Mouse (Mus musculus): ENCODE measurements at regions not wholly inside any gene's neighbourhood (a gene's known extent, or its start where the extent isn't known, plus 50 kb on each side); places are given as distances from the start of the nearest gene placed in this dataset.

GRCm38 (mm10) chr8:87112355-87112754, 227.3 kb upstream of the N4bp1 start:
- no peak for DNase-seq

DNA sequence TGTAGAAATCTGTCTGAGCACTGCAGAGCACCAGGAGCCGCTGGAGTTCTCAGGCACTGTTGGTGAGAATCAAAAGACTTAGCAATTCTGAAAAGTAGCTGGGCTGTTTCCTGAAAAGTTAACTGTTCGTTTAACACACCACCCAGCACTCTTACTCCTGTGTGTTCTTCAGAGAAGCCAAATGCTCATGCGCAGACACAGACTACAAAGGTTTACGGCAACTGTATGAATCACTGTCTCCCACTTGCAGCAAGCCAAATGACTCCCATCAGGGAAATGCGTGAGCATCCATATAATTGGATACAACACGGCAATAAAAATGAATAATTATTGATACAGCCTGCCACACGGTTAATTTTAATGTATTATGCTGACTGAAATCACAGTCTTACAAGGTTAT, 220.0 kb upstream of the N4bp1 start:
- no peak for DNase-seq

- no peak for DNase-seq
Measured at GRCm38 (mm10) chr8:87095211-87095610, 210.2 kb upstream of the N4bp1 start.

DNA sequence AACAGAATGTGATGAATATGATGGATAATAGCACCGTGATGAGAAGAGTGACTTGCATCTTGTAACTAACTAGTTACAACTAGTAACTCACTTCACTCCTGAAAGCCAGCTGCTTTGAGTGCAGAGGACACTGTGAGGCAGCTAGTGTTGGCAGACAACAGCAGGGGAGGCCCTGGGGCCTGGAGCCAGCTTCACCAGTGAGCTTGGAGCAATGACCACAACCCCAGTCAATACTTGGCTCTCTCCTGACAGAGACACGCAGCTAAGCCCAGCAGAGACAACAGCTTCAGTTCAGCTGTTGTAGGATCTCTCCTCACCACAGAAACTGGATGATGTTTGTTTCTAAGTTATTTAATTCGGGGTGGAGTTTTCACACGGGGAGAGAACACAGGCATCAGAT, 209.6 kb upstream of the N4bp1 start:
- no peak for DNase-seq

GRCm38 (mm10) chr8:87093716-87094115, 208.7 kb upstream of the N4bp1 start:
- no peak for DNase-seq

- DNase-seq, result no peak
Measured at GRCm38 (mm10) chr8:87093081-87093480, 208.0 kb upstream of the N4bp1 start.

- DNase-seq, result peak; percentile 78
Measured at GRCm38 (mm10) chr8:87087451-87088095, 202.5 kb upstream of the N4bp1 start.

- no peak for DNase-seq
Measured at GRCm38 (mm10) chr8:87078260-87078659, 193.2 kb upstream of the N4bp1 start.

DNA sequence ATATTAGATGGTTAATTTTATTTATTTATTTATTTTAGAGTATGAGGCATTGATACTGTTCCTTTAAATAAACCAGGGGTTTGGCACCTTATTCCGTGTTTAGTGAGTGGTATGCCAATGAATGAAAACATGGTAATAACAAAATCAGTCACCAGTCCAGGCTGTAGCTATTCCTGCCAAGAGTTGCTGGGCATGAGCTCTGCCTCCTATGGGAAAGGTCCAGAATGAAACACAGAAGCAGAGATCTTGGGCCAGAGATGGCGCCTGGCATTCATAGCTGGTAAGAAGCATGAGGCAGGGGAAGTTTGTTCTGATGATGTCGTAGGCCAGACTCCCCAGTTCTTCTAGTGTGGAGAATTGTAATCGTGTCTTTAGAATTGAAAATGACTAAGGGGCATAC, 190.9 kb upstream of the N4bp1 start:
- DNase-seq, result no peak

DNA sequence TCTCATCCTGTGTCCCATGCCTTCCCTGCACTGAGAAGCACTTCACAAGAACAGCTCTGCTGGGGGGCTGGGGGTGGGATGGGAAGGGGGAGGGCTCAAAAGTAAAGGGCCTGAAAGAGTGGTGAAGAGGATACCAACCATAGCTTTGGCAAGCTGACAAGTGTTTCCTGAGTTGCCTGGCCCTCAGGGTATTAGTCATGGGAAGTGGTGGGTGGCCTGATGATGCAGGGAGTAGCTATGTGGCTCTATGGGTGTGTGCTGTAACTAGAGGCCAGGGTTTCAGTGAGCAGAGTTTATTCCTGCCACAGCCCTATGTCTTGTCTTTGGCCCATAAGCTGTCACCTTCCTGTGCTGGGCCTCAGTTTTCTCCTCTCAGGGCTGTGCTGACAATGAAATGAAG, 186.2 kb upstream of the N4bp1 start:
- DNase-seq, result no peak

- no peak for DNase-seq
Measured at GRCm38 (mm10) chr8:87067106-87067505, 182.0 kb upstream of the N4bp1 start.

DNA sequence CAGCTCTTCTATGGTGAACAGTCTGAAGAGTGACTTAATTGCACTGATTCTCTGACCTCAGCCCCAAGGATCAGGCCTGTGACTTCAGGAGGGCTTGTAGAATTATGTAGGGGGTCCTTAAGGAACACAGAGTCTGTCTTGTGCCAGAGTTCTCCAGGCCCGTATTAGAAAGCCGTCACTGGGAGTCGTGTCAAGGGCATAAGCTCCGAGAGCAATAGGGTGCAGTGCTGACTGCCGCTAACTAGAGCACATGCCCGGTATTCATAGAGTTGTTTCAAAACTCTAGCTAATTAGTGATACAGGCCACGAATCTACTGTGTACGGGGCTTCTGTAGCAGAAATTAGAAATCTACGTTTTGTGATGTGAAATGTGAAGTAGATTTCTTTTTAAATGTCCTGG, 179.7 kb upstream of the N4bp1 start:
- no peak for DNase-seq

- DNase-seq, result peak; percentile 43
Measured at GRCm38 (mm10) chr8:87064250-87064747, 179.2 kb upstream of the N4bp1 start.

- no peak for DNase-seq
Measured at GRCm38 (mm10) chr8:87063588-87063987, 178.5 kb upstream of the N4bp1 start.

DNA sequence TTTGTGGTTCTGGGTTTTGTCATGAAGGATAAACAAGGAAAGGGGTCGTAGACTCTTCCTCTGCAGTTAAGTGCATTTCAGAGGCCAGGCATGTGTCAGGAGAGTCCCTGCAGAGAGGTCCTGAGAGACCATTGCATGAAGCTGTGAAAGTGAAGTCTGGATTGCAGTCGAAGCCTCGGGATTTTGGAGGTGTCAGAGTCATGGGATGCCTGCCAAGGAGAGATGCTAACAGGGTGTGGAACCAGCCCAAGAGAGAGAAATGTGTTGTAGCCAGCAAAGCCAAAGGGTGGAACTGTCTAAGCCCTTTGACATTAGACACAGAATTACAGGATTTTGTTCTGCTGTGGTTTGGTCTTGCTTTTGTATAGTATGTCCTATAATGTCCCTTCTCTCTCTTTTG, 164.7 kb upstream of the N4bp1 start:
- DNase-seq, result peak; percentile 72

DNA sequence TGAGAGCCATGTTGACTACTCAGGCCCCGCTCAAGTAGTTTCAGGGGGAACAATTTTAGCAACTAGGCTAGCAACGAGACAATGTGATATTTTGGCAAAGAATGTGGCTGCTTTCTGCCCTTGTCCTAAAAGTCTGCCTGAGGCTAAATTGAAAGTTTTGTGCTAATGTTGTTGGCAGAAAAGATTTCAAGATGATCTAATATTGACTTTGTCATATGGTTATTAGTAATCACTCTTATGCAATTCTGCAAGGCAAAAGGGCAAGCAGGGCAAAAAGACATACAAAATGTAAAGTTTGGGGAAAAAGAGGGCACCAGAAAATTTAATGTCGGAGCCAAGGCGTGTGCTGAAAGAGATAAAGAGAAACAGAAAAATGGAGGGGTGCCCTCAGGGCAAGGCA, 164.1 kb upstream of the N4bp1 start:
- DNase-seq, result no peak

- no peak for DNase-seq
Measured at GRCm38 (mm10) chr8:87046590-87046989, 161.5 kb upstream of the N4bp1 start.

DNA sequence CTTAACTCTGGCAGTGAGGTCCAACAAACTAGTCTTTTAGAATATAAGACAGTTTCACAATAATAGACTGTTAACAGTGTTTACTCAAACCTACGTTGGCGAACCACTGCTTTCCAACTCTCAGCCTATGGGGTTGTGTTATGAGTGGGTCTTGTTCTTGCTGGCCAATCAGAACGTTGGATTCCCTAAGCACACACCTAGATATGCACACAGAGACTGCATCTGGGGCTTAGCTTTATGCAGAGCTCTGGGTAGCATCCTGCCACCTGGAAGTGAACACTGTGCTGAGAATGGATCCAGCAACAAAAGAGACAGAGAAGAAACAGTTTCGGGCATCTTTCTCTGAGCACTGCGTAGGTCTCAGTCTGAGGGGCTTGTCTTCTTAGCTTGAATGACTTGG, 158.0 kb upstream of the N4bp1 start:
- no peak for DNase-seq

DNA sequence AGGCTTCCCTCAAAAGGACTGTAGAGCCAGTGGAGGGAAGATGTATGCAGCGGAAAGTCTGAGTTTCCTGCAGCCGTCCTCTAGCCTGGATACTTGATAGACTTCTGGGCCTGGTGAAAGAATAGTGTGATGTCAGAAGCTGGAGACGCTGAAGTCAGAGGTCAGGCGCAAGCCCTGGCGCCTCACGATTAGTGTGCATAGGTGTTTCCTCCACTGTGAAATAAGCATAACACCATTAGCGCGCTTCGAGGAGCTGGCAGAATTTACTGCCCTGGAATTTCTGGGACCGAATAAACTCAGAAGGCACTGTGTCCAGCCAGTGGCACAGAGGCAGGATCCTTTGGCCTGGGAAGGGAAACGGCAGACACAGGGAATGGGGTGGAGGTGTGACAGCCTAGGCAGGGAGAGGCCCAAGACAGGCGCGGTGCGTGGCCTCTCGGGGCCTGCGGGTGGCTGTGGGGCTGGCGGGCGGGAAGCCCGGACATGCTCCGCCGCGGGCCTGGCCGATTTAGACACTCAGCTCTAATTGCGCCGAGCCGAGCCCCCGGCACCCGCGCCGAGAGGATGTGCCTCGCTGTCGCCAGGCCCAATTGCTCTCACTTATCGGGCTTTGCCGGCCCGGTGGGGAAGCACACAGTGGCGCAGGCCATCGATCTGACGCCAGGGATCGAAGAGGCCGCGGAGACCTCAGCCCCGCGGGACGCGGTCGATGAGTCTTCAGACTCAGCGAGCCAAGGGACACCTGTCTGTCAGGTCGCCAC, 152.7 kb upstream of the N4bp1 start:
- DNase-seq, result peak; percentile 32

DNA sequence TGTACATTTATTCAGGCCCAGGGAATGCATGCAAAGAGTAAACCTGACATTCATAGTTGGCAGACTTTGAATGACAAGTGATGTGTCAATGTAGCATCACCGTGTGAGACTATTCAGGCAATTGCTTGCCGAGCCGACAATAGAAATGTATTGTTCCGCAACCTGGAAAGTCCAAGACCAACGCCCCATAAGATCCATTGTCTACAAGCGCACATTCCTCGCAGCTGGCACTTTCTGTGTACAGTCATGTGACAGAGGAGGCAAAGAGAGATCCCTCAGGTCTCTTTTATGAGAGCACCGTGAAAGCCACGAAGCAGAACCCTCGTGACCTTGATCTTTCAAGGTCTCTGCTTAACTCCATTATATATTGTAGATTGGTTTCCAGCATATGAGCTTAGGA, 150.9 kb upstream of the N4bp1 start:
- no peak for DNase-seq

DNA sequence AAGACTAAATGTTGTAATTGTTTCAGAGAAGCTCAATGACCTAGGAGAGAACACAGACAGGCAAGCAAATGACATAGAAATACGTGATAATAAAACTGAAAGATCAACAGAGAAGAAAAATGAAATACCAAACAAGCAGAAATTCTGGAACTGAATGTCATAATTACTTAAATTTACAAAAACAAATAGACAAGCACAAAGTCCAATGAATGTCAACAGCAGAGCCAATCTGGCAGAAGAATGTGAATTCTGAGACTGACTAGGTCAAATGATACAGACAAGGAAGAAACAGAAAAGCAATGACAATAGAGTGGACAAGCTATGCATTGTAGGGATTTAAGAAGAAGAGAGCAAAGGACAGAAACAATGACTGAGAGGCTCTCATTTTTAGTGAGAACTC, 143.1 kb upstream of the N4bp1 start:
- DNase-seq, result no peak

- no peak for DNase-seq
Measured at GRCm38 (mm10) chr8:87025946-87026345, 140.9 kb upstream of the N4bp1 start.

- no peak for DNase-seq
Measured at GRCm38 (mm10) chr8:87019795-87020194, 134.7 kb upstream of the N4bp1 start.

- no peak for DNase-seq
Measured at GRCm38 (mm10) chr8:86975546-86975945, 90.5 kb upstream of the N4bp1 start.

DNA sequence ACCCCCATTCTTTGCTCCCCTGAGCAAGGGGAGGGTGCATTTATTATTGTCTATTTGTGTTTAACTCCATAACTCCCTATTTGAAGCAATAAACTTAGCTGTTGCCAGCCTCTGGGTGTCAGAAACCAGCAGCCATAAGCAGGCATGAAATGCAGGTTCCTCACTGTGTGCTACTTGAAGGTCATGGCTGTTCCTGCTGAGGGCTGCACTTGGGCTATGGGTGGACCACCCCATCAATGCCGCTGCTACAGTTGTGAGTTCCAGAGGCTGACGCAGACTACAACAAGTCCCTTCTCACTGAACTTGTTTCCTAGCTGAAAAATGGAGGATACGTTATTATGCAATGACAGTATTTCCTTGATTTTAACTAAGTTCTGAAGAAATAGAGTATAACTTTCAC, 86.7 kb upstream of the N4bp1 start:
- DNase-seq, result no peak
